Mouse (Mus musculus): ENCODE data around the gene Lrfn3.

Lrfn3 gene

GRCm38 (mm10) chr7:30309395-30310129 is 53.0 kb downstream of the Lrfn3 start:
- no peak for DNase-seq

GRCm38 (mm10) chr7:30308076-30309005 is 54.2 kb downstream of the Lrfn3 start, which contains the start of gene Alkbh6:
TSS of gene Alkbh6 (plus strand) at chr7:30308717.
- peak; percentile 97 for DNase-seq

- DNase-seq = no peak
Measured at GRCm38 (mm10) chr7:30306083-30306779, 56.3 kb downstream of the Lrfn3 start.

All from kidney, postnatal 14 days (tissue).